Mouse (Mus musculus): ENCODE measurements around the gene Prox2.

DNA sequence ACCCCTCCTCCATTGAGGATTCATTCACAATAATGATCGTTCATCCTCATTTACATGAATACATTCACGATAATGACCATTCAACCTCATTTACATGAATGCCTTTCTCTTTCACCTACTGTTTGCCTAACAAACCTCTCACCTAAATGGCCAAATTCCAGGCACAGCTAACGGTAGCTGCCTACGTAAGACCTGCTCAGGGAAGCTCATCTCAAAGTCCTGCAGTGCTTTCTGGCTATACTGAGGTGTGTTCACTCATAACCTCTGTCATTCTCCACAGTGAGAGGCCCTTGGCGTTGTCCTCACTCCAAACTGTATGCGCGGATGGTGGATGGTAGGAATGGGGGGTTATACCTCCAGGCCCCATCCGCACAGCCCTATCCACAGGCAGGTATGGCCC, 5.8 kb downstream of the Prox2 start:
- no peak for TF ChIP-seq E2F4 (IDR thresholded peaks at IDR 0.05; ENCODE audit: insufficient replicate concordance, low read depth, low read length)
- no peak for TF ChIP-seq ETS1 (conservative IDR thresholded peaks at IDR 0.05; ENCODE audit: low read depth, low read length)
- TF ChIP-seq POLR2A (IDR thresholded peaks at IDR 0.05; ENCODE audit: low read depth, low read length) = no peak
- no peak for TF ChIP-seq JUN (IDR thresholded peaks at IDR 0.05; ENCODE audit: insufficient read depth, low read depth, low read length)
- no peak for TF ChIP-seq CTCF (conservative IDR thresholded peaks at IDR 0.05 in 1 of 2, IDR thresholded peaks at IDR 0.05 in 1 of 2; ENCODE audit: low read depth in 2 of 2, low read length in 2 of 2)
- TF ChIP-seq TCF12 (IDR thresholded peaks at IDR 0.05; ENCODE audit: low read depth, low read length) = no peak

All from CH12.LX (cell line).